Mouse (Mus musculus) embryonic facial prominence, embryonic 14.5 days (tissue): Measurements from ENCODE around the gene Chl1. TPM values are rescaled to one million over a fixed set of nuclear protein-coding genes. Genes with fewer than 3 reads are reported as not detected.
A peak's percentile ranks its signal among the peaks of the same experiment; 100 is the strongest.

ENCODE experiments used
- ATAC-seq: fragments of 200-750 bp; cut with Nextera tagmentation; 2 replicates; pipeline ENCODE4 v1.8.0; 2017; ENCODE audit warnings: low read depth, moderate number of reproducible peaks, moderate TSS enrichment
- DNase-seq: peaks from one replicate; pipeline ENCODE4 v3.0.0-alpha.2; 2015; ENCODE audit warnings: low spot score
- H3K27ac ChIP-seq: fragments of 300-500 bp; sonication (generic); replicated peaks from 2 replicates; pipeline ENCODE4 v1.5.1; 2014; ENCODE audit warnings: low read depth, mild to moderate bottlenecking, low read length, moderate library complexity
- H3K27me3 ChIP-seq: fragments of 300-500 bp; sonication (generic); replicated peaks from 2 replicates; pipeline ENCODE4 v1.6.1; 2014; ENCODE audit warnings: low read length; ENCODE audit not compliant: control insufficient read depth, insufficient read depth
- H3K36me3 ChIP-seq: fragments of 300-500 bp; sonication (generic); 2 replicates; pipeline ENCODE4 v1.6.1; 2014; ENCODE audit warnings: low read length, mixed read lengths; ENCODE audit not compliant: control insufficient read depth, insufficient read depth
- H3K4me1 ChIP-seq: fragments of 300-500 bp; sonication (generic); 2 replicates; pipeline ENCODE4 v1.6.1; 2014; ENCODE audit warnings: antibody characterized with exemption, low read length; ENCODE audit not compliant: control insufficient read depth, insufficient read depth
- H3K4me2 ChIP-seq: fragments of 300-500 bp; sonication (generic); 2 replicates; pipeline ENCODE4 v1.6.1; 2014; ENCODE audit warnings: low read depth, mild to moderate bottlenecking, low read length, moderate library complexity, mixed read lengths
- H3K4me3 ChIP-seq: fragments of 300-500 bp; sonication (generic); 2 replicates; pipeline ENCODE4 v1.5.1; 2014; ENCODE audit warnings: low read depth, mild to moderate bottlenecking, low read length
- H3K9ac ChIP-seq: fragments of 300-500 bp; sonication (generic); 2 replicates; pipeline ENCODE4 v1.6.1; 2014; ENCODE audit warnings: low read depth, mild to moderate bottlenecking, low read length, moderate library complexity, mixed read lengths
- H3K9me3 ChIP-seq: fragments of 300-500 bp; sonication (generic); 2 replicates; pipeline ENCODE4 v1.6.1; 2016; ENCODE audit warnings: low read length; ENCODE audit not compliant: control insufficient read depth
- WGBS: fragments of 180-500 bp; shearing (Covaris S2); extraction: QIAGEN DNeasy Blood & Tissue Kit; methylation state at CpG from one replicate; pipeline ENCODE4 v1.1.7; 2014; 5-methylcytosine and 5-hydroxymethylcytosine counted together
- polyA plus RNA-seq: library from polyadenylated mRNA; unstranded; fragments of >200 nt; fragmentation: Nextera tagmentation; extraction: Ambion mirVana; gene quantifications from 2 replicates; pipeline ENCODE4 v1.2.1, GENCODE M21; 2014

Chl1 gene
- polyA plus RNA-seq, 1 experiment from 2014 or later, result 5.5 TPM

DNA sequence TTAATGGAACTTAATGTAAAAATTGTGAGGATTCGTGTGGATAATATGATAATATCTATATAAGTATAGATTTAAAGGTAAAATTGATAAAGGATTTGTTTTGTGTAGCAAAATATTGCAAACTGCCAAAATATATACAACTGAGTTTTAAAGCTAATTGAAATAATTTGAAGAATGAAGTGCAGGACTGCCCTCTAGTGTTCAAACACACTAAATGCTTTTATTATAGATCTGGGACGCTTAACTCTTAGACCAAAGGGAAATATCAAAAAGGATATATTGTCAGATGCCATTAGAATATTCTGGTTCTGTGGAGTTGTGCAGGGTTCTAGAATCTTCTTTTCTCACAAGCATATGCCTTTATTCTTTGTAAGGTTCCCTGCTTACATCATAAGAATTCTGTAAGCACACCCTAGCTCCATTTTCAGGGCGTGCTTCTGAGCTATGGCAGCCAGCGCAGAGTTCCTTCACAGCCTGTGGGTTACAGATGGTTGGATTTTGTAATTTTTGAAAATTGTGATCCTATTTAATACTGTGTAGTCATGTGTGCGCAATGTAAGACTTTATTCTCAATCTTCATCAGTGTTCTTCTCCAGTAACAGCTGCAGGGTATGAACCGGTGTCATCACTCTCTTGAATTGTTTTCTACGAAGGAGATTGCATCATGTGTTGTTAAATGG is 187.1 kb downstream of the Chl1 start:
- Histone ChIP-seq H3K27me3 (no peaks in the 10 kb centered on the region), H3K9ac (no peak overlapping the region), H3K4me1 (no peaks in the 10 kb centered on the region), H3K36me3 (no peaks in the 10 kb centered on the region), H3K9me3 (no peaks in the 10 kb centered on the region), H3K4me2 (no peak overlapping the region), H3K4me3 (no peak overlapping the region), H3K27ac (no peak overlapping the region)
- 60% methylated on average over 7 of the region's 7 CpGs for WGBS
- DNase-seq (peak; percentile 58), ATAC-seq (no peak)

DNA sequence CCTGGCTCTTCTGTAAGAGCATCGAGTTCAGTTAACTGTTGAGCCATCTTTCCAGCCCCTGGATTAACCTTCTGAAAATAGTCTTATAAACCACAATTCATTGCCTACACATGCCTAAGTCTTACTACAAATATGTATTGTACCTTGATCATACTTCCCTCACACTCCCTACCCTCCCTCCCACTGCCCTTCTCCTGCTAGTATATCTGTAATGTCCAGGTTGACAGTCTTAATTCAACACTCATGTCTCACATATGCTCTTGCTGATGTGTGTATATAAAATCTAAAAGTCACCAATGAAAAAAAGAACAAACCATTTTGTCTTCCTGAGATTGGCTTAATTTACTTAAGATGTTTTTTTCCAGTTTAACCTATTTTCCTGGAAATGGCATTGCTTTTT is 189.1 kb downstream of the Chl1 start:
- Histone ChIP-seq H3K27ac (no peak overlapping the region), H3K4me1 (no peaks in the 10 kb centered on the region), H3K4me2 (no peak overlapping the region), H3K9ac (no peak overlapping the region), H3K27me3 (no peaks in the 10 kb centered on the region), H3K36me3 (no peaks in the 10 kb centered on the region), H3K4me3 (no peak overlapping the region), H3K9me3 (no peaks in the 10 kb centered on the region)
- WGBS, result 80% methylated on average over 1 of the region's 1 CpGs
- ATAC-seq (no peak), DNase-seq (no peak)

DNA sequence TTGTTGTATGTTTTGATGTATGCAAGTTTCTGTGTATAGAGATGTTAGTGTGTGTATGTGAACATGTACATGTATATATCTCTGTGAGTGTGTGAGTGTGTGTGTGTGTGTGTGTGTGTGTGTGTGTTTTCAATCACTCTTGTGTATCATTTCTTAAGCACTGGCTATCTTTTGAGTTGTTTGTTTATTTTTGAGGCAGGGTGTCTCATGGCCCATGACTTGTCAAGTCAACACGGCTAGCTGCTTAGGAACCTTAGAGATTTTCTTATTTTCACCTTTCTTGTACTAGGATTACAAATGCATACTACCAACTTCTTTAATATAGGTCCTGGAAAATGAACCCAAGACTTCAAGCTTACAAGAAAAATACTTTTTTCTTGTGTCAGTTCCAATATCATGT is 189.5 kb downstream of the Chl1 start:
- no peak overlapping the region for H3K9ac ChIP-seq
- H3K9me3 ChIP-seq, result no peaks in the 10 kb centered on the region
- H3K4me2 ChIP-seq, result no peak overlapping the region
- DNase-seq (no peak), ATAC-seq (no peak)
- H3K4me1 ChIP-seq, result no peaks in the 10 kb centered on the region
- H3K27ac ChIP-seq, result no peak overlapping the region
- 69% methylated on average over 1 of the region's 1 CpGs for WGBS
- no peaks in the 10 kb centered on the region for H3K27me3 ChIP-seq
- no peak overlapping the region for H3K4me3 ChIP-seq
- H3K36me3 ChIP-seq, result no peaks in the 10 kb centered on the region

DNA sequence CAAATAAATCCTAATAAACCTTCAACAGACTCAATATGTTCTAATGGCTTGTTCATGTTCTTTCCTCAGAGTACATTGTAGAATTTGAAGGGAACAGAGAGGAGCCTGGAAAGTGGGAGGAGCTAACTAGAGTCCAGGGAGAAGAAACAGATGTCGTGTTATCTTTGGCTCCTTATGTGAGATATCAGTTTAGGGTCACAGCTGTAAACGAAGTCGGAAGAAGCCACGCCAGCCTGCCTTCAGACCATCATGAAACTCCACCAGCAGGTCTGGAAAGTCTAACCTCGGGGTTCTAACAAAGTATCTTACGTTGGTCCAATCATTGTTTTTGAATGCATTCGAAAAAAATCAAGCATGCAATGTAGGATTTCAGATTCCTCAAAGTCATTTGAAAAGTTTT is 189.9 kb downstream of the Chl1 start:
- ATAC-seq, result no peak
- no peak overlapping the region for H3K4me3 ChIP-seq
- no peak for DNase-seq
- 69% methylated on average over 7 of the region's 7 CpGs for WGBS
- no peaks in the 10 kb centered on the region for H3K27me3 ChIP-seq
- no peak overlapping the region for H3K27ac ChIP-seq
- no peaks in the 10 kb centered on the region for H3K4me1 ChIP-seq
- no peaks in the 10 kb centered on the region for H3K9me3 ChIP-seq
- H3K4me2 ChIP-seq, result no peak overlapping the region
- H3K9ac ChIP-seq, result no peak overlapping the region
- no peaks in the 10 kb centered on the region for H3K36me3 ChIP-seq

DNA sequence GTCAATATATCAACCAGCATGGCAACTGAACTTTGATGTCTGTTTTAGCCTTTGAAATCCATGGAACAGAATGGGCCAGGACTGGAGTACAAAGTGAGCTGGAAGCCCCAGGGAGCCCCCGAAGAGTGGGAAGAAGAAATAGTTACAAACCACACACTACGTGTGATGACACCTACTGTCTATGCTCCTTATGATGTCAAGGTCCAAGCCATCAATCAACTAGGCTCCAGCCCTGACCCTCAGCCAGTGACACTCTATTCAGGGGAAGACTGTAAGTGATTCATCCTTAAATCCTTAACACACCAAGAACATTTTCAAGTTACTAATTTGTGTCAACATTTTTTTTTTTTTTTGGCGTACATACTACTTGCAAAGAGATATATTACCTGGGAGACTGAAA is 196.0 kb downstream of the Chl1 start:
- ATAC-seq (no peak), DNase-seq (no peak)
- Histone ChIP-seq H3K36me3 (no peaks in the 10 kb centered on the region), H3K4me2 (no peak overlapping the region), H3K4me3 (no peak overlapping the region), H3K9me3 (no peaks in the 10 kb centered on the region), H3K9ac (no peak overlapping the region), H3K27ac (no peak overlapping the region), H3K27me3 (no peaks in the 10 kb centered on the region), H3K4me1 (no peaks in the 10 kb centered on the region)
- 80% methylated on average over 3 of the region's 3 CpGs for WGBS

DNA sequence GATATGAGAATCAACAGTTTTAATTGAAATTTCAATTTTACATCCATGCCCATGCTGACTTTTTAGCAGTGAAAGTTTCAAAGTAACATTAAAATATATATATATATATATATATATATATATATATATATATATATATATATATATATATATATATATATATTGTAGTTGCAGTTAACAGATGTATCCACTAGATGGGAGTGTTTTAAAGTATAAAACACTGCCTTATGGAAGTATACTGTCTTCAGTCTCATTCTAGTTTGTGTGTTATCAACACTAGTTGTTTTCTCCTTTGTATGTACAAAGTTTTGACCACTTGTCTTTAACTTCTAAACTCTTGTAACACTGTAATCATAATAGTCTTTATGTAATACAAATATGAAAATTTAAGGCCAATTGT is 228.9 kb downstream of the Chl1 start:
- Histone ChIP-seq H3K27ac (no peak overlapping the region), H3K4me2 (no peak overlapping the region), H3K4me1 (no peaks in the 10 kb centered on the region), H3K4me3 (no peak overlapping the region), H3K36me3 (no peaks in the 10 kb centered on the region), H3K9me3 (no peaks in the 10 kb centered on the region), H3K9ac (no peak overlapping the region), H3K27me3 (no peaks in the 10 kb centered on the region)
- DNase-seq (peak; percentile 23), ATAC-seq (no peak)

DNA sequence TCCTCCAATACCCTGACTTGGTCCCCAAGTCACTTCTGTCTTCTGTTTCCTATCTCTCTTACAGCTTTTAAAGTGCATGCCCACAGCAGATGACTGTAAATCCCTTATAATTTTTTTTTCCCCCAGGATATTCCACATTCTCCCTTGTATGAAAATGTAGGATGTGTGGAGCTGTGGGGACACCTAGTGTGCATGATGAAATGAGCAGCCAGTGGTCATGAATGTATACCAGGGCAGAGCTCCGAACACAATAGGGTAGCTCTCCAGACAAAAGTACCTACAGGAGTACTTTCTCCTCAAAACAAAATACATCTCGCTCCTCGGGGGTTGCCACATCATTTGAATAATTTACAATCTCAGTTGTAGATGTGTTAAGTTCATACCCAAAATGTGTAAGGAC is 232.4 kb downstream of the Chl1 start:
- H3K4me3 ChIP-seq, result no peak overlapping the region
- no peaks in the 10 kb centered on the region for H3K4me1 ChIP-seq
- H3K27ac ChIP-seq, result no peak overlapping the region
- H3K27me3 ChIP-seq, result no peaks in the 10 kb centered on the region
- no peak overlapping the region for H3K9ac ChIP-seq
- DNase-seq, result no peak
- H3K36me3 ChIP-seq, result no peaks in the 10 kb centered on the region
- ATAC-seq, result no peak
- no peak overlapping the region for H3K4me2 ChIP-seq
- H3K9me3 ChIP-seq, result no peaks in the 10 kb centered on the region
- WGBS, result 66% methylated on average over 3 of the region's 3 CpGs

DNA sequence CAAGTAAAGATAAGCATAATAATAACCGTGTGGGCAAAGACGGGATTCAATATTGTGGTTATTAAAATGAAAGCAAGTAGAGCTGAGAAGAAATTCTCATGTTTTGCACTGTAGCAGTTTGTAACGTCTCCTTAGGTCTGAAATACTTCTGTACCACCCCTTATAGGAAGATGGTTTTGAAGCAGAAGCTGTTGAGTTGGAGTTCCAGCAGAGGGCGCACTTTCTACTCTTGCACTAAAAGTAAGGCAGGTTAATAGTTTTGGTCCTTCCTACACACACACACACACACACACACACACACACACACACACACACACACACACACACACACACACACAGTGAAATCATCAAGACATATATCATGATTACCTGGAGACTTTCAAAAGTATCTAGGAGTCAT is 235.7 kb downstream of the Chl1 start:
- ATAC-seq, result no peak
- no peak overlapping the region for H3K4me2 ChIP-seq

DNA sequence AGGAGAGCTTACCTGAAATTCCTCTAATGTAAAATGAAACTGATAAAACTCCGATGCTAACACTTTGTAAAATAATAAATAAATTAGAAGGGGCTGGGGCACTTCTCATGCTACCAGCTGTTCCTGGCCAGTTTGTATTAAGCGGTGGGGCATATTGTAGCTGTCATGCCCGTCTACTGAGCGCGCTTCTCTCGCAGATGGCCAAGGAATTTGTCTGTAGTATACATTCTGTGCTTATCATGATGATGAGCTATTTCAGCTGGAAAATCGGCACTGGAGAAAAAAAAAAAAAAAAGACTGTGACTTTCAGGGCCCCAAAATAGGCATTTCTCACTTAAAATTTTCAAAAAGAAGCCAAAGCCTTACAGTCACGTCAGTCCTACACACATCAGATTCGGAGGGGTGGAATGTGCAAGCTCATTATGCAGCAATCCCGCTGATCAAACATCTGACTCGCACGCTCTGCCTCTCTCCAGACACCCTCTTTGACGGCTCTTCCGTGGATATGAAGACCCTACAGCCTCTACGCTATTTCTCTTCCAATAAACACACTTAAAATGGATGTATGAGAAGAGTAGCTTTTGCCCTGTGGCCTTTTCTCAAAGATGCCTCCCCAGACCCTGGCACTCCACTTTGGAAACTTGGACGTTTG is 238.9 kb downstream of the Chl1 start:
- 57% methylated on average over 16 of the region's 16 CpGs for WGBS

More for the DNA sequence above, 235.7 kb downstream of the Chl1 start:
- WGBS, result 28% methylated on average over 4 of the region's 4 CpGs
- Histone ChIP-seq H3K4me1 (no peaks in the 10 kb centered on the region), H3K4me3 (no peak overlapping the region), H3K9me3 (no peaks in the 10 kb centered on the region), H3K9ac (no peak overlapping the region), H3K27me3 (no peaks in the 10 kb centered on the region), H3K27ac (no peak overlapping the region), H3K36me3 (no peaks in the 10 kb centered on the region)
- DNase-seq, result peak; percentile 13

More for the DNA sequence above, 238.9 kb downstream of the Chl1 start:
- Histone ChIP-seq H3K4me1 (no peaks in the 10 kb centered on the region), H3K4me2 (no peak overlapping the region), H3K36me3 (no peaks in the 10 kb centered on the region), H3K27me3 (no peaks in the 10 kb centered on the region), H3K4me3 (no peak overlapping the region), H3K27ac (no peak overlapping the region), H3K9me3 (no peaks in the 10 kb centered on the region), H3K9ac (no peak overlapping the region)
- DNase-seq, result no peak
- no peak for ATAC-seq
